Mouse (Mus musculus) left cerebral cortex, postnatal 25 days (tissue): ENCODE measurements at regions not wholly inside any gene's neighbourhood (a gene's known extent, or its start where the extent isn't known, plus 50 kb on each side); places are given as distances from the start of the nearest gene placed in this dataset.

Experiments
- DNase-seq, 2 experiments: peaks; one replicate each; pipeline ENCODE4 v3.0.0; 2022; ENCODE audit warnings: low spot score in 2 of 2, mixed read lengths in 1 of 2
- intact Hi-C: fragments of 180-260 bp; cut with DNase I; formaldehyde crosslinking; loops from one replicate; pipeline ENCODE4 v1.15.1; 2025

- DNase-seq, result peak; percentile 10 to 77
- intact Hi-C loops, result no loop called here
Observed at GRCm38 (mm10) chr9:112608932-112609331, 373.2 kb upstream of the Arpp21 start.

- no peak for DNase-seq
- intact Hi-C loops, result no loop called here
Observed at GRCm38 (mm10) chr9:112607221-112607620, 371.5 kb upstream of the Arpp21 start.

GRCm38 (mm10) chr9:112595731-112596130, 360.0 kb upstream of the Arpp21 start:
- intact Hi-C loops, result no loop called here
- no peak for DNase-seq

- intact Hi-C loops, result no loop called here
Observed at GRCm38 (mm10) chr9:112590241-112590640, 354.5 kb upstream of the Arpp21 start.

GRCm38 (mm10) chr9:112573316-112573715, 337.6 kb upstream of the Arpp21 start:
- intact Hi-C loops, result no loop called here

More at GRCm38 (mm10) chr9:112590241-112590640, 354.5 kb upstream of the Arpp21 start:
- no peak for DNase-seq

GRCm38 (mm10) chr9:112561348-112561747, 325.6 kb upstream of the Arpp21 start:
- DNase-seq, result no peak
- intact Hi-C loops, result no loop called here

More at GRCm38 (mm10) chr9:112573316-112573715, 337.6 kb upstream of the Arpp21 start:
- no peak for DNase-seq

GRCm38 (mm10) chr9:112560226-112560625, 324.5 kb upstream of the Arpp21 start:
- DNase-seq, result no peak
- intact Hi-C loops, result no loop called here

- intact Hi-C loops, result no loop called here
- peak in 1 of 2 experiments; percentile 63 for DNase-seq
Observed at GRCm38 (mm10) chr9:112537924-112538323, 302.2 kb upstream of the Arpp21 start.

GRCm38 (mm10) chr9:112525377-112525776, 289.6 kb upstream of the Arpp21 start:
- peak; percentile 10 to 11 for DNase-seq
- intact Hi-C loops, result no loop called here

- intact Hi-C loops, result no loop called here
- no peak for DNase-seq
Observed at GRCm38 (mm10) chr9:112523251-112523650, 287.5 kb upstream of the Arpp21 start.

- intact Hi-C loops, result no loop called here
- DNase-seq, result no peak
Observed at GRCm38 (mm10) chr9:112510716-112511115, 275.0 kb upstream of the Arpp21 start.

- no peak for DNase-seq
- intact Hi-C loops, result no loop called here
Observed at GRCm38 (mm10) chr9:112506871-112507270, 271.1 kb upstream of the Arpp21 start.

- peak in 1 of 2 experiments; percentile 58 for DNase-seq
Observed at GRCm38 (mm10) chr9:112498676-112499075, 262.9 kb upstream of the Arpp21 start.

GRCm38 (mm10) chr9:112495930-112496527, 260.3 kb upstream of the Arpp21 start:
- intact Hi-C loops, result no loop called here
- no peak for DNase-seq

More at GRCm38 (mm10) chr9:112498676-112499075, 262.9 kb upstream of the Arpp21 start:
- intact Hi-C loops, result no loop called here

GRCm38 (mm10) chr9:112490963-112491362, 255.2 kb upstream of the Arpp21 start:
- peak in 1 of 2 experiments; percentile 23 for DNase-seq
- intact Hi-C loops, result no loop called here

GRCm38 (mm10) chr9:112476644-112477043, 240.9 kb upstream of the Arpp21 start:
- peak in 1 of 2 experiments; percentile 79 for DNase-seq
- intact Hi-C loops, result no loop called here

GRCm38 (mm10) chr9:112457594-112457993, 221.9 kb upstream of the Arpp21 start:
- intact Hi-C loops, result loop anchor here (10.0 kb wide), 1 partner anchor 1167 kb away; no protein-coding TSS in a partner anchor
- no peak for DNase-seq

GRCm38 (mm10) chr9:112454706-112455105, 219.0 kb upstream of the Arpp21 start:
- DNase-seq, result peak; percentile 81 to 97
- intact Hi-C loops, result loop anchor here (2.0 to 10.0 kb wide), 2 partner anchors 48 to 1170 kb away; no protein-coding TSS in a partner anchor

- intact Hi-C loops, result no loop called here
- DNase-seq, result no peak
Observed at GRCm38 (mm10) chr9:112447515-112447914, 211.8 kb upstream of the Arpp21 start.

GRCm38 (mm10) chr9:112446981-112447380, 211.2 kb upstream of the Arpp21 start:
- no peak for DNase-seq
- intact Hi-C loops, result no loop called here

- intact Hi-C loops, result no loop called here
- no peak for DNase-seq
Observed at GRCm38 (mm10) chr9:112446027-112446352, 210.3 kb upstream of the Arpp21 start.
